Mouse (Mus musculus): Measurements from ENCODE around the gene Ogdh. TPM values are rescaled to one million over a fixed set of nuclear protein-coding genes. Genes with fewer than 3 reads are reported as not detected.

Ogdh gene
- polyA plus RNA-seq, 1 experiment from 2014 or later: 50.1 TPM

DNA sequence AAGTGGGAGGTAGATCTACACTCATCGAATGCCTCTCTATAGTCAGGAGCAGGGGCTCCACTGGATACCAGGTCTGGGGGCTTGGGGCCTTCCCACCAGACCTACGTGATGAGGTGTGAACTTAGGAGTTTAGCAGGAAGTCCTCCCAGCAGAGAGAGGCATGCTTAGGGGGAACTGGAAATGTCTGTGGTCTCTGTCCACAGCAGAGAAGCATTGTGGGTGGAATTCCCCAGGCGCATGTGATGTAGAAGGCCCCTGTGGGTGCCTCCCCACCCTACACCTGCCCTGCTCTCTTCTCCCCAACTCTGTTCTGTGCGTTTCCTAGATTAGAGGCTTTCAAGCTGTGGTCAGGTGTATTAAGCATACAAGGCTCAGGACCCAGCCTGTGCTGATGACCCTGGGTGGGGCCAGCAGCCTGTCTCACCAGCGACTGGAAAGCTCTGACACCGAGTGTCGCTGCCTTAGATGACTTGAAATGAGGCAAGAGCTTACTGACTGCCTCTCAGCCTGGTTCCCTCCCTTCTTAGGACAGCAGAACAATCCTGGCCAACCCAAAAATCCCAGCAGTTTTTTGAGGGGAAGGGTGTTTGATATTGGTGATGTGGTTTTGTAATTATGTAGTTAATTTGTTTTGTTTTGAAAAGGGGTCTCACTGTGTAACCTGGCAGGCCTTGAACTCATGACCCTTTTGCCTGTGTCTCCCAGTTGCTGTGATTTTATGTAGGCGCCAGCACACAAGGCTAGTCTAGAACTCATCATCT is 100.3 kb downstream of the Ogdh start:
- Histone ChIP-seq H3K36me3 (replicated peaks; ENCODE audit: insufficient read depth, low read length) (peaks cover 13% of the 10 kb centered on the region), H3K9ac (replicated peaks) (no peak overlapping the region), H3K9me3 (ENCODE audit: low read length) (no peaks in the 10 kb centered on the region), H3K4me3 (ENCODE audit: low read depth, low read length) (no peak overlapping the region), H3K27me3 (ENCODE audit: insufficient read depth, low read length) (no peaks in the 10 kb centered on the region), H3K4me2 (ENCODE audit: low read depth, low read length) (no peak overlapping the region), H3K27ac (ENCODE audit: low read depth) (no peak overlapping the region), H3K4me1 (ENCODE audit: insufficient read depth) (peaks cover 22% of the 10 kb centered on the region)
- no peak for DNase-seq
- 66% methylated on average over 8 of the region's 8 CpGs for WGBS (ENCODE audit: insufficient replicate concordance)
- no peak for ATAC-seq
- TF ChIP-seq CTCF (IDR thresholded peaks at IDR 0.05; ENCODE audit: low read depth) (no peak), EP300 (IDR thresholded peaks at IDR 0.05; ENCODE audit: low read depth) (no peak)

- TF ChIP-seq CTCF (IDR thresholded peaks at IDR 0.05; ENCODE audit: low read depth) (no peak), EP300 (IDR thresholded peaks at IDR 0.05; ENCODE audit: low read depth) (no peak)
- H3K9ac ChIP-seq (replicated peaks): no peak overlapping the region
- H3K27ac ChIP-seq (ENCODE audit: low read depth): no peak overlapping the region
- no peak overlapping the region for H3K4me3 ChIP-seq (ENCODE audit: low read depth, low read length)
- no peaks in the 10 kb centered on the region for H3K9me3 ChIP-seq (ENCODE audit: low read length)
- DNase-seq: no peak
- H3K36me3 ChIP-seq (replicated peaks; ENCODE audit: insufficient read depth, low read length): peaks cover 23% of the 10 kb centered on the region
- no peak overlapping the region for H3K4me2 ChIP-seq (ENCODE audit: low read depth, low read length)
- 40% methylated on average over 6 of the region's 6 CpGs for WGBS (ENCODE audit: insufficient replicate concordance)
- H3K4me1 ChIP-seq (ENCODE audit: insufficient read depth): peaks cover 22% of the 10 kb centered on the region
- no peaks in the 10 kb centered on the region for H3K27me3 ChIP-seq (ENCODE audit: insufficient read depth, low read length)
- no peak for ATAC-seq
These were observed 101.4 kb downstream of the Ogdh start for GRCm38 (mm10) chr11:6392857-6393256.

DNA sequence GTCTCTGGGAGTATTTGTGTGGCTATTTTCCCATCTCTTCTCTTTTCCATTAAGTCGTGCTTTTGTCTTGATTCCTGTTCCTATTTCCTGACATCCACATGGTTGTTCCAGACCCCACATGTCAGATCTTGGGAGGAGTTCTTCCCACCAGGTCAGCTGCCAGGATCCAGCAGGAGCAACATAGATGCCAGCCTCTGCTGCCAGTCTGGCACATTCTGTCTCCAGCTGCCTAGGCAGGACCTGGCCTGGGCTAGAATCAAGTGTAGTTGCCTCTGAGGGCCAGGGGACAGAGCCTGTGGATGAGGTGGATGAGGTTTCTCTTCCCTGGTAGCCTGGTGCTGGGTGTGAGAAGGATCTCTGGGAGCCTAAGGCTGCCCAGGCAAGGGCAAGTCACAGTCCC is 102.4 kb downstream of the Ogdh start:
- 55% methylated on average over 1 of the region's 1 CpGs for WGBS (ENCODE audit: insufficient replicate concordance)
- Histone ChIP-seq H3K4me1 (ENCODE audit: insufficient read depth) (peaks cover 22% of the 10 kb centered on the region), H3K9ac (replicated peaks) (no peak overlapping the region), H3K4me2 (ENCODE audit: low read depth, low read length) (no peak overlapping the region), H3K4me3 (ENCODE audit: low read depth, low read length) (no peak overlapping the region), H3K27me3 (ENCODE audit: insufficient read depth, low read length) (no peaks in the 10 kb centered on the region), H3K27ac (ENCODE audit: low read depth) (no peak overlapping the region), H3K9me3 (ENCODE audit: low read length) (no peaks in the 10 kb centered on the region), H3K36me3 (replicated peaks; ENCODE audit: insufficient read depth, low read length) (peaks cover 32% of the 10 kb centered on the region)
- DNase-seq (no peak), ATAC-seq (no peak)
- no peak for TF ChIP-seq CTCF (IDR thresholded peaks at IDR 0.05; ENCODE audit: low read depth)
- TF ChIP-seq EP300 (IDR thresholded peaks at IDR 0.05; ENCODE audit: low read depth): no peak

GRCm38 (mm10) chr11:6395565-6395964 is 104.1 kb downstream of the Ogdh start:
- Histone ChIP-seq H3K4me2 (ENCODE audit: low read depth, low read length) (no peak overlapping the region), H3K9me3 (ENCODE audit: low read length) (no peaks in the 10 kb centered on the region), H3K4me3 (ENCODE audit: low read depth, low read length) (no peak overlapping the region), H3K36me3 (replicated peaks; ENCODE audit: insufficient read depth, low read length) (peaks cover 46% of the 10 kb centered on the region), H3K27ac (ENCODE audit: low read depth) (no peak overlapping the region), H3K27me3 (ENCODE audit: insufficient read depth, low read length) (no peaks in the 10 kb centered on the region), H3K4me1 (ENCODE audit: insufficient read depth) (peaks cover 12% of the 10 kb centered on the region; the same call in 1 of the 2 replicates), H3K9ac (replicated peaks) (no peak overlapping the region)
- WGBS (ENCODE audit: insufficient replicate concordance): 79% methylated on average over 5 of the region's 5 CpGs
- DNase-seq: no peak
- TF ChIP-seq CTCF (IDR thresholded peaks at IDR 0.05; ENCODE audit: low read depth) (no peak), EP300 (IDR thresholded peaks at IDR 0.05; ENCODE audit: low read depth) (no peak)
- ATAC-seq: no peak

DNA sequence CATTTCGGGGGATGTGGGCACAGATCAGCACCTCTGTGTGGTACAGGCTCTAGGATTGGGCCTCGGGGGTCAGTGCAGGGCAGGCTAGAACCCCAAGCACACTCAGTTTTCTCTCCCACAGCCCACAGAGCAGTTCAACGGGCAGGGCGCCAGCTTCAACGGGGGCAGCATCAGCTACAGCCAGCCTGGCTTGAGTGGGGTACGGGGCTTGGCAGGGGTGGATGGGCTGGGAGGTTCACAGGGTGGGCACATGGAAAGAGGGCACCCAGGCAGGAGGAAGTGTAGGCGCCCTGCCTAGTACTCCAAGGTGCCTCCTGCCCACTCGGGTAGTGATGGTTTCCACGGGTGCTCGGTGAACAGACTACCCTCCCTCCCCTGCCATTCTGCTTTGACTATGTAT is 106.7 kb downstream of the Ogdh start:
- H3K9me3 ChIP-seq (ENCODE audit: low read length): no peaks in the 10 kb centered on the region
- H3K9ac ChIP-seq (replicated peaks): no peak overlapping the region
- H3K27ac ChIP-seq (ENCODE audit: low read depth): no peak overlapping the region
- no peaks in the 10 kb centered on the region for H3K4me1 ChIP-seq (ENCODE audit: insufficient read depth)
- TF ChIP-seq CTCF (IDR thresholded peaks at IDR 0.05; ENCODE audit: low read depth) (no peak), EP300 (IDR thresholded peaks at IDR 0.05; ENCODE audit: low read depth) (no peak)
- H3K27me3 ChIP-seq (ENCODE audit: insufficient read depth, low read length): no peaks in the 10 kb centered on the region
- H3K4me2 ChIP-seq (ENCODE audit: low read depth, low read length): no peak overlapping the region
- ATAC-seq: no peak
- 82% methylated on average over 10 of the region's 10 CpGs for WGBS (ENCODE audit: insufficient replicate concordance)
- no peak overlapping the region for H3K4me3 ChIP-seq (ENCODE audit: low read depth, low read length)
- H3K36me3 ChIP-seq (replicated peaks; ENCODE audit: insufficient read depth, low read length): peaks cover 69% of the 10 kb centered on the region
- DNase-seq: no peak

DNA sequence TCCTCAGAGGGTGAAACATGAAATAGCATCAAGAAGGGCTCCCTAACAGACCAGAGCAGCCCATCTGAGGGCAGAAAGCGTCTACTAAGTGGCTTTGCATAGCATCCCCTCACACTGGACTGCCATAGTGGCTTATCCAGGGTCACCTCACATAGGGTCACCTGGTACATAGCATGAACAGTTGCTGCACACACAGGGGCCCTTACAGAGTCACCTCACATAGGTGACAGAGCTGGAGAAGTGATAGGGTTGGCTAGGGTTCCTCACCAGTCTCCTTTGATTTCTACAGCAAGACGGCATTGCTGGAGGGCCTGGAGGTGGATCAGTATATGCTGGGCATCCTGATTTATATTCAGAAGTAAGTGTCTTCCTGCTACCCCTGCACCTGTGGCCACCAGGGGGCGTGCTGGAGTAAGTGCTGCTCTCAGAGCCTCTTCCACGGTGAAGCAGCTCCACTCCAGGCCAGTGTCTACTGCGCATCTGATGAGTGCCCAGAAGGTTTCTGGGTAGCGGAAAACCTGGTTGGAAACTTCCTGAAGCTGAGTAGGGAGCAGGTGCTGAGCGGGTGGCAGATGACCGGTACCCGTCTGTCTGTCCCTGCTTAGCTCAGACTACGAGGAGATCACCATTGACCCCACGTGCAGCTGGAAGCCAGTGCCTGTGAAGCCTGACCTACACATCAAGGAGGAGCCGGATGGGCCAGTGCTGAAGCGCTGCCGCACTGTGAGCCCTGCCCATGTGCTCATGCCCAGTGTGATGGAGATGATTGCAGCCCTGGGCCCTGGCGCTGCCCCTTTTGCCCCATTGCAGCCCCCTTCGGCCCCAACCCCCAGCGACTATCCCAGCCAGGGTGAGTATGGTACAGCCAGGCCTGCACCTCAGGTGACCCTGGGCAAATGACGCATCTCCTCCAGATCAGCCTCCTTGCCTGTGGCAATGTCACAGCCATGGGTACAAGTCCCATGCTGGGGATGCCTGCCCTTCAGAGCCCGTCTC is 111.4 kb downstream of the Ogdh start:
- no peak for TF ChIP-seq EP300 (IDR thresholded peaks at IDR 0.05; ENCODE audit: low read depth)
- TF ChIP-seq CTCF (IDR thresholded peaks at IDR 0.05; ENCODE audit: low read depth): peak; percentile 91
- DNase-seq (peak; percentile 86), ATAC-seq (peak; percentile 66)
- Histone ChIP-seq H3K27me3 (ENCODE audit: insufficient read depth, low read length) (no peaks in the 10 kb centered on the region), H3K27ac (ENCODE audit: low read depth) (no peak overlapping the region), H3K4me1 (ENCODE audit: insufficient read depth) (no peaks in the 10 kb centered on the region), H3K4me2 (ENCODE audit: low read depth, low read length) (no peak overlapping the region), H3K9ac (replicated peaks) (no peak overlapping the region), H3K4me3 (ENCODE audit: low read depth, low read length) (no peak overlapping the region), H3K9me3 (ENCODE audit: low read length) (no peaks in the 10 kb centered on the region), H3K36me3 (replicated peaks; ENCODE audit: insufficient read depth, low read length) (peaks cover 75% of the 10 kb centered on the region)
- WGBS (ENCODE audit: insufficient replicate concordance): 81% methylated on average over 19 of the region's 19 CpGs

Data from liver, postnatal 0 days (tissue).